Mouse (Mus musculus): ENCODE measurements around the gene Bicra. TPM values are rescaled to one million over a fixed set of nuclear protein-coding genes. Genes with fewer than 3 reads are reported as not detected.

The Bicra gene
- polyA plus RNA-seq, 1 experiment from 2014 or later = 10.4 TPM

DNA sequence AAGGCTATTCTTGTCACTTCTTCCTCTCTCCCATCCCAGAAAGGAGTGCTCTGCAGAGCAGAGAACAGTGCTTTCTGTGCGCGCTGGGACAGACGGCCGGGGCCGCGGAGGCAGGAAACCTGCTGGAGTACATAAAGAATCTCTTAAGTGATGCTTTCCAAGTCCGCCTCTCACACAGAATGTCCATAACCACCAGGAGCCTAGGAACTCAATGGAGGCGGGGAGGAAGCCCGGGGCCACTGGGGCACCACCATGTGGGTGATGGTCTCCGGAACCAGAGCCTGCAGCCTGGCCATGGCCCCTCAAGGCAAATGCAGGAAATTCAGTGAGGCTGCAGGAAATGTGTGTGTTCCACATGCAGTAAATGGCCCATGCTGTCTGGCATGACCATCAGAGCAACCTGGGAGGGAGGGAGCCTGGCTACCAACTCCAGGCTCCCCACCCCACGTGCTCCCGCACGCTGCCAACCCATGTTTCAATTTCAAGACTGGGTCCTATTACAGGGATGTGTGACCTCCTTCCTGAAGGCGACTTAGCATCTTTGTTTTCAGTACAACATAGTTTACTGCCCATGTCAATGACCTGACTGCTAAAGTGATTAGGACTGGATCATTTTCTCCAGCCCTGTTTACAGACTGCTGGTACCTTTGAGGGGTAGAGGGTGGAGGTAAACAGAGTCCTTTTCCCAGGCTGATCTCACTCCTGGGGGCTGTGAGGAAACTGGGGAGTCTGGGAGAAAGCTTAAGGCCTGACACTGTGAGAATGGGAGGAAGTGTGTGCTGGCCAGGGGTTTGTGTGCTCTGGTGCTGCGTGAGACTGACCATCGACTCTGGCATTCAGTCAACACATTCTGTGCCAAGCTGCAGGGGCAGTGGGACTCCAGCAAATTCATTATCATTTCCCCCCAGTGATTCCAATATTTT is 114.0 kb downstream of the Bicra start:
- Histone ChIP-seq H3K4me1 (peaks cover 9% of the 10 kb centered on the region), H3K27ac (peak overlapping the region; percentile 55), H3K4me2 (no peak overlapping the region), H3K4me3 (no peak overlapping the region), H3K9me3 (0 out of 2 replicates have a peak, but pooled peaks cover 5% of the 10 kb centered on the region), H3K27me3 (no peaks in the 10 kb centered on the region), H3K36me3 (peaks cover 39% of the 10 kb centered on the region), H3K9ac (0 out of 2 replicates have a peak overlapping the region, but pooled peaks have one; percentile 40)
- 42% methylated on average over 16 of the region's 16 CpGs for WGBS
- no peak for ATAC-seq (ENCODE audit: insufficient number of reproducible peaks, insufficient read depth, low FRiP score, low TSS enrichment, low read depth)

DNA sequence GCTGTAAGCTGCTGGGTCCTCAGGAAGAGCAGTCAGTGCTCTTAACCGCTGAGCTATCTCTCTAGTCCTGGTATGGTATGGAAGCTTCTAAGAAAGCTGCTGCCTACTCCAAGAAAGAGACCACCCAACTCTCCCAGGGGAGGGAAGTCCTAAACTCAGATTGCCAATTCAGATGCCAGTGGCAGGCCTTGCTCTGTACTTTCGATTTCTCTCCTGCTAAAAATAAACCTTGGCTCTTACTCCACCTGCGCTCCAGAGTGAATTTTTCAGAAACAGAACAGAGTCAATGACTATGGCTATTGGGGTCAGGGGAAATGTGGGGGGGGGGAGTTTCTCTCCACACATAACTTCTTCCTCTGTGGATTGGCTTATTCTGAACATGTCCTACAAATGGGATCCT is 116.1 kb downstream of the Bicra start:
- Histone ChIP-seq H3K36me3 (peaks cover 19% of the 10 kb centered on the region), H3K27me3 (no peaks in the 10 kb centered on the region), H3K27ac (no peak overlapping the region), H3K9ac (no peak overlapping the region), H3K4me2 (no peak overlapping the region), H3K4me3 (no peak overlapping the region), H3K9me3 (0 out of 2 replicates have a peak, but pooled peaks cover 5% of the 10 kb centered on the region), H3K4me1 (peaks cover 9% of the 10 kb centered on the region)
- ATAC-seq (ENCODE audit: insufficient number of reproducible peaks, insufficient read depth, low FRiP score, low TSS enrichment, low read depth) = no peak
- WGBS = 69% methylated on average over 3 of the region's 3 CpGs

DNA sequence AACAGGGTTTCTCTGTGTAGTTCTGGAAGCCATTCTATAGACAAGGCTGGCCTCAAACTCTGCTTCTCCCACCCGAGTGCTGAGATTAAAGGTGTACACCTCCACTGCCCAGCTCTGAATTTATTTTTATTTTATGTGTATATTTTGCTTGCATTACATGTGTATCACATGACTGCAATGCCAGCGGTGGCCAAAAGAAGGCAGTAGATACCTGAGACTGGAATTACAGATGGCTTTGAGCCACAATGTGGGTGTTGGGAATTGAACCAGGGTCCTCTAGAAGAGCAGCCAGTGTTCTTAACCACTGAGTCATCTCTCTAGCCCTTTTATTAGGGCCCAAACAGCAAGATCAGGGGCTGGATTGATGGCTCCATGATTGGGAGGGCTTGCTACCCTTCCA is 117.2 kb downstream of the Bicra start:
- peaks cover 9% of the 10 kb centered on the region for H3K4me1 ChIP-seq
- WGBS = 64% methylated on average over 2 of the region's 2 CpGs
- H3K27ac ChIP-seq = no peak overlapping the region
- 0 out of 2 replicates have a peak, but pooled peaks cover 5% of the 10 kb centered on the region for H3K9me3 ChIP-seq
- no peak overlapping the region for H3K4me2 ChIP-seq
- H3K4me3 ChIP-seq = no peak overlapping the region
- peaks cover 8% of the 10 kb centered on the region for H3K36me3 ChIP-seq
- no peaks in the 10 kb centered on the region for H3K27me3 ChIP-seq
- no peak overlapping the region for H3K9ac ChIP-seq
- ATAC-seq (ENCODE audit: insufficient number of reproducible peaks, insufficient read depth, low FRiP score, low TSS enrichment, low read depth) = no peak

DNA sequence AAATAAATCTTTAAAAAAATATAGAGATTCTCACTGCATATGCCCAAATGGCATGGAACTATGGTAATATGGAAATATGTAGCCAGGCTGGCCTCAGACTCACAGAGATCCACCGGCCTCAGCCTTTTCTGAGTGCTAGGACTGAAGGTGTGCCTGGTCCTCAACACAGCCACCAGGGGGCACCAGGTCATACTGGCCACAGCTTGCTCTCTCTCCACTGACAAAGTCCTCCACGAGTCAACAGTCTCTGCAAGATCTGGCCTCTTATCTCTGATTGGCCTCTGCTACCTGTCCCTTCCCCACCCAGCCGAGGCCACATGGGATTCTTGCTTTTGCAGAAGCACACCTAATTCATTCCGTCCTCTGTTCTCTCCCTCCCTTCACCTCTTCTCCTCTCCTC is 117.8 kb downstream of the Bicra start:
- 0 out of 2 replicates have a peak, but pooled peaks cover 3% of the 10 kb centered on the region for H3K36me3 ChIP-seq
- no peaks in the 10 kb centered on the region for H3K9me3 ChIP-seq
- no peak overlapping the region for H3K9ac ChIP-seq
- H3K27ac ChIP-seq = no peak overlapping the region
- ATAC-seq (ENCODE audit: insufficient number of reproducible peaks, insufficient read depth, low FRiP score, low TSS enrichment, low read depth) = no peak
- WGBS = 26% methylated on average over 4 of the region's 4 CpGs
- H3K4me2 ChIP-seq = no peak overlapping the region
- H3K4me3 ChIP-seq = no peak overlapping the region
- H3K27me3 ChIP-seq = no peaks in the 10 kb centered on the region
- H3K4me1 ChIP-seq = peaks cover 9% of the 10 kb centered on the region

DNA sequence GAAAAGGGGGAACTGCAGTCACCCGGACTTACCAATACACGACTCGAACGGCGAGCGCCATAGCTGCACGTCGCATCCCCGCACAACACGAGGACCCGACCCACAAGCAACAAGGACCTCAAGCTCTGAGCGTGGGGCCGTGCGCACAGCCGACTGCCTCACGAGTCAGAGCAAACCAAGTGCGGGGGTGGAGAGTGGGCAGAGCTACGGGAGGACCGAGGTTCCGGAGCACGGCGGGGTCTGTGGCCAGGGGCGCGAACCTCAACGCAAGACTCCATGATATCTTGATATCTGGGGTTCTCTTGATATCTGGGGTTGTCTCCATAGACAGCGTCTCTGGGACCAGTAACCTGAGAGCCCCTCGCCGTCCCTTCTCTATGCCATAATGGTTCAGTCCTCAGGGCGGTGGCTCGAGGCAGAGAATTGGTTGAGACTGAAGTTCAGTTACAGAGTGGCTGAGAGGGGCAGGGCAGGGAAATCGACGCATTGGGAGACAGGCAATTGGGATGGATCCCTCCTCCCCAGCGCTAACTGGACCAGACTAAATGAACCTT is 125.4 kb downstream of the Bicra start, which contains the start of gene Selenow:
Gene Selenow (minus strand): TSS at position 183 of the 554 bp plus-strand sequence.
- WGBS = 0% methylated on average over 33 of the region's 33 CpGs
- peak within 1 kb of the TSS; percentile 73 for H3K4me2 ChIP-seq
- no peaks in the 10 kb centered on the region for H3K9me3 ChIP-seq
- peak within 1 kb of the TSS; percentile 70 for H3K4me3 ChIP-seq
- H3K4me1 ChIP-seq = peaks cover 23% of the 10 kb centered on the region
- peaks cover 33% of the 10 kb centered on the region for H3K36me3 ChIP-seq
- no peaks in the 10 kb centered on the region for H3K27me3 ChIP-seq
- H3K9ac ChIP-seq = peak within 1 kb of the TSS; percentile 81
- peak; percentile 88 for ATAC-seq (ENCODE audit: insufficient number of reproducible peaks, insufficient read depth, low FRiP score, low TSS enrichment, low read depth)
- peak within 1 kb of the TSS; percentile 91 for H3K27ac ChIP-seq

DNA sequence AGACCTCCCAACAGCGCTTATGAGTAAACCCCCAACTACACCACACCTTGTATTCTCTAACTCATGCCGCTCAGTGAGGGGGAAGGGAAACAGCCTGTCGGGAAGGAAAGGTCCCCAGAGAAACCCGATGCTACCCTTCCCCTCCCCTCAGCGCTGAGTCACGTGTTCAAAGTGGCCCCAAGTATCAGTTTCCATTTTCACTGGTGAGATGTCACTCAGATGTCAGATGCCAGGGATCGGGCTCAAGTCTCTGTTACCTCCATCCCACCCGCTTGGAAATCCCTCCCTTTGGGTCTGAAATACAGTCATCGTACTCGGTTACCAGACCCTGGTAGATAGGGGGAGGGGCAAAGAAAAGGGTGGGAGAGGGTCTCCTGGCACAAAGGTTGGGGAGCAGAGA is 125.9 kb downstream of the Bicra start:
- Histone ChIP-seq H3K4me3 (peak overlapping the region; percentile 70), H3K27me3 (no peaks in the 10 kb centered on the region), H3K27ac (peak overlapping the region; percentile 91), H3K36me3 (peaks cover 38% of the 10 kb centered on the region), H3K9ac (peak overlapping the region; percentile 81), H3K4me1 (peaks cover 23% of the 10 kb centered on the region), H3K4me2 (peak overlapping the region; percentile 73), H3K9me3 (no peaks in the 10 kb centered on the region)
- 0% methylated on average over 10 of the region's 10 CpGs for WGBS
- ATAC-seq (ENCODE audit: insufficient number of reproducible peaks, insufficient read depth, low FRiP score, low TSS enrichment, low read depth) = peak; percentile 7; the same call in 1 of the 2 replicates

Other genes starting within 250 kb of the Bicra start
- gene Obox6, start 208.2 kb downstream of the Bicra start, polyA plus RNA-seq (2015; fragmentation: Nextera tagmentation; extraction: Ambion mirVana) = not detected in 2 replicates
- not detected in 2 replicates for gene Crx, start 168.0 kb downstream of the Bicra start, polyA plus RNA-seq (2015; fragmentation: Nextera tagmentation; extraction: Ambion mirVana)
- gene Crxos, start 165.3 kb downstream of the Bicra start, polyA plus RNA-seq (2015; fragmentation: Nextera tagmentation; extraction: Ambion mirVana) = not detected in 2 replicates
- 1,180 and 1,188 TPM in 2 replicates for gene Selenow, start 125.5 kb downstream of the Bicra start, polyA plus RNA-seq (2015; fragmentation: Nextera tagmentation; extraction: Ambion mirVana)
- gene Nop53, start 101.8 kb downstream of the Bicra start, polyA plus RNA-seq (2015; fragmentation: Nextera tagmentation; extraction: Ambion mirVana) = 210 and 222 TPM in 2 replicates
- 36.9 and 41.2 TPM in 2 replicates for gene Ehd2, start 80.4 kb downstream of the Bicra start, polyA plus RNA-seq (2015; fragmentation: Nextera tagmentation; extraction: Ambion mirVana)
- 0.07 and 0.11 TPM in 2 replicates for gene Zfp541, start 13.9 kb upstream of the Bicra start, polyA plus RNA-seq (2015; fragmentation: Nextera tagmentation; extraction: Ambion mirVana)
- gene Napa, start 50.5 kb upstream of the Bicra start, polyA plus RNA-seq (2015; fragmentation: Nextera tagmentation; extraction: Ambion mirVana) = 195 and 216 TPM in 2 replicates
- 44.9 and 45.6 TPM in 2 replicates for gene Kptn, start 72.0 kb upstream of the Bicra start, polyA plus RNA-seq (2015; fragmentation: Nextera tagmentation; extraction: Ambion mirVana)
- 0.34 and 0.37 TPM in 2 replicates for gene Slc8a2, start 81.9 kb upstream of the Bicra start, polyA plus RNA-seq (2015; fragmentation: Nextera tagmentation; extraction: Ambion mirVana)
- 49.8 and 54.4 TPM in 2 replicates for gene Meis3, start 127.2 kb upstream of the Bicra start, polyA plus RNA-seq (2015; fragmentation: Nextera tagmentation; extraction: Ambion mirVana)
- 12.7 and 16.2 TPM in 2 replicates for gene Dhx34, start 174.1 kb upstream of the Bicra start, polyA plus RNA-seq (2015; fragmentation: Nextera tagmentation; extraction: Ambion mirVana)
- 0.10 TPM in 1 of 2 replicates, not detected in the other for gene C5ar2, start 196.2 kb upstream of the Bicra start, polyA plus RNA-seq (2015; fragmentation: Nextera tagmentation; extraction: Ambion mirVana)
- 1.4 and 1.5 TPM in 2 replicates for gene C5ar1, start 211.6 kb upstream of the Bicra start, polyA plus RNA-seq (2015; fragmentation: Nextera tagmentation; extraction: Ambion mirVana)
- 23.9 and 24.3 TPM in 2 replicates for gene Inafm1, start 225.7 kb upstream of the Bicra start, polyA plus RNA-seq (2015; fragmentation: Nextera tagmentation; extraction: Ambion mirVana)
- gene Ccdc9, start 238.9 kb upstream of the Bicra start, polyA plus RNA-seq (2015; fragmentation: Nextera tagmentation; extraction: Ambion mirVana) = 31.0 and 32.9 TPM in 2 replicates